Mouse (Mus musculus) inflammation-experienced regulatory T-cells, adult 6 months (primary cell): ENCODE data around the gene Baz1b. TPM values are rescaled to one million over a fixed set of nuclear protein-coding genes. Genes with fewer than 3 reads are reported as not detected.
A peak's percentile ranks its signal among the peaks of the same experiment; 100 is the strongest.

Source experiments
- ATAC-seq: one replicate; pipeline ENCODE4 v1.8.0; 2017
- polyA plus RNA-seq, 3 experiments: library from polyadenylated mRNA; unstranded; fragments of 100-300 nt; shearing (Covaris generic); gene quantifications; one replicate each; pipeline ENCODE4 v1.2.1; 2017

The Baz1b gene
- polyA plus RNA-seq, result 10 to 100 TPM; 25.0 to 27.5 (median 26.0) TPM

DNA sequence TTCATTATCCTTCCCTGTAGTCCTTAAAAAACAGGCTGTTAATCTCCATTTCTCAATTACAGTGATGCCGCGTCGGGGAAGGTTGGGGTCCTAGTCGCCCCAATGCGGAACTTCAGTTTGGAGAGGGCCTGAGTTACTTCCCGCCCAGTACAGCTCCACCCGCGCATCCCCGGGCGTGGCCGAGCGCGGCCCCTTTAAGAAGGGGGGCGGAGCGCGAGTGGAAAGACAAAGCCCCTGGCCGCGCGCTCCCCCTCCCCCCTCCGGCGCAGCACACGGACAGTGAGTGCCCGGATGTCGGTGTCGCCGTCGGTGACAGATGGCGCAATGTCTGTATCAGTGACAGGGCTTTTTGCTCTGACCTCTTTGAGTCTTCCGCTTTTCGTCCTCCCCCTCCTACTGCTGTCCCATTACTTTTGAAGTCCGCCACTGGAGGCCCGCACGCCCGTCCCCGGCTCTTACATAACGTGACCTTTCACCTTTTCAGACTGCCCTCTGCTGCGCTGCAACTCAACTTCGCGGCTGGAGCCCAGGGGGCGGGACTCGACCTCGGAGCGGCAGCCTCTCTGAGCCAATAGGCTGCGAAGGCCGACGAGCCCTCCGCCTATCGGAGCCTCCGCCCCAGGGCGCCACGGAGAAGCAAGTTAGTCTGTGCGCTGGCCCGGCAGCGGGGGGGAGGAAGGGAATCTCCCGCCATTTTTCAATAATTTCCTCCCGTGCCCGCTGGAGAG, at the start of gene Baz1b:
TSS of gene Baz1b (plus strand) at position 644 of the 728 bp plus-strand sequence.
- ATAC-seq, result peak; percentile 92

DNA sequence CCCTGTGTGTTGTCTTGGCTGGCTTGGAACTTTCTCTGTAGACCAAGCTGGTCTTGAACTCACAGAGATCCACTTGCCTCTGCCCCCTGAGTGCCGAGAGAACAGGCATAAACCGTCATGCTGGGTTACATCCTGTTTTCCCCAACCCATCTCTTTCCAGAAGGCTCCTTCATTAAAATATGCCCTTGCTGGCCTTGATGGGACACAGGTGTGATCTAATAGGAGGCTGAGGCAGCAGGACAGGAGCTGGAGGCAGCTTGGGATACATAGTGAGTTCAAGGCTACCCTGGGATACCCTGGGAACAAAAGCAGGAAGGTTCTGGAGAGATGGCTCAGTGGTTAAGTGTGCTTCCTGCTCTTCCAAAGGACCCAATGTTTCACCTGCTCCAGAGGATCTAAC, 47.2 kb upstream of the Baz1b start:
- ATAC-seq, result no peak

DNA sequence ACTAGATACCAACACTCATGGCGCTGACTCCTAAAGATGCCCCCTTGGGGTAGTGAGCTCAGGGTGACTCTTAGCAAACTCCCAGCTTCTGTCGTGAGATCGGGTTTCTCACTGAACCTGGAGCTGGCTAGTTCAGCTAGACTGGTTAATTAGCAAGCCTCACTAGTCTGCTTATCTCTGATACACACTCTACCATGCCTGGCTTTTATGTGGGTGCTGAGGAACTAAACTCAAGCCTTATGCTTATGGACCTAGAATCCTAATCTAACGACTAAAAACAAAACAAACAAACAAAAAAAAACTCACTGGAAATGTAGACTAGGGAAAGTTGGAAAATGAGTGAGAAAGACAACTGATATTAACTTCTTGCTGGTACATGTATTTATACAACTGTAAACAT, 42.6 kb upstream of the Baz1b start:
- ATAC-seq, result no peak

DNA sequence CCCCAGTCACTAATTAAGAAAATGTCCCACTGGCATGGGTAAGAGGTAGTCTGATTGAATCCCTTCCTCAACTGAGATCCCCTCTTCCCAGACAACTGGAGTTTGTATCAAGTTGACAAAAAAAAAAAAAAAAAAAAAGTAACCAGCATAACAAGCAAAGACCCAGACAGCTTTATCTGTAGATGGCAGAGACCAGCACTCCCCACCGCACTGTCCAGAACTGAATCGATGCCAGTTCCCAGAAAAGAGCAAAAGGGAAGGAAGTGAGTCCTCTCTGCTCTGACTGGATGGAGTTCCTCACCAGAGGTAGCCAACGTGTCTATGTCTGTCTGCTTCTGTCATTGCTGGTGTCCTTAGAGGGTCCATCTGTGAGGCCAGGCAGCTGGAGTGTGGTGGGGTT, 41.5 kb upstream of the Baz1b start:
- no peak for ATAC-seq

DNA sequence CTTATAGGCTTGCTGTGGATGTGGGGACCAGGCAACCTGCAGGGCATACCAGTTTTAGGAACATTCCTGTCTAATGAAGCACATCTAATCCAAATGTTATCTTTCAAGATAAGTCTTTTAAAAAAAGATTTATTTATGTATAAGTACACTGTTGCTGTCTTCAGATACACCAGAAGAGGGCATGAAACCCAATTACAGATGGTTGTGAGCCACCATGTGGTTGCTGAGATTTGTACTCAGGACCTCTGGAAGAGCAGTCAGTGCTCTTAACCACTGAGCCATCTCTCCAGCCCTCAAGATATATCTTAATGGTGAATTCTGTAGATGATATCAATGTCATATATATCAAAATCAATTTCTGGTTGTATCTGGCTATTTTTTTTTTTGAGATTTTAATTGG, 41.1 kb upstream of the Baz1b start:
- no peak for ATAC-seq

DNA sequence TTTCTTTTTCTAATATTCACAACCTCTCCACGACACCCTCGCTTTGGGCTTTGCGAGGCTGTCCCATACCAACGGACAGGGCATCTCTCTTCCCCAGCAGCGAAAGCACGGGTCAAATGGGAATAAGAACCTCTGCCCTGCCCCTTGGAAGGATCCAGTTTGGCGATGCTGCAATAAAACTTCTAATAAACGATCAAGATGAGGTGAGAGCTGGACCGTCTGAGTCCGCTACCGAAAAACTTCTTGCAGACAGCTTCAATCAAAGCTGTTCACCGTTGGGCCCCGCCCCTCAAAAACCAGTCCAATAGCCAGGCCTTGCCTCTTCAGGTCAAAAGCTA, 38.4 kb upstream of the Baz1b start:
- ATAC-seq, result no peak

DNA sequence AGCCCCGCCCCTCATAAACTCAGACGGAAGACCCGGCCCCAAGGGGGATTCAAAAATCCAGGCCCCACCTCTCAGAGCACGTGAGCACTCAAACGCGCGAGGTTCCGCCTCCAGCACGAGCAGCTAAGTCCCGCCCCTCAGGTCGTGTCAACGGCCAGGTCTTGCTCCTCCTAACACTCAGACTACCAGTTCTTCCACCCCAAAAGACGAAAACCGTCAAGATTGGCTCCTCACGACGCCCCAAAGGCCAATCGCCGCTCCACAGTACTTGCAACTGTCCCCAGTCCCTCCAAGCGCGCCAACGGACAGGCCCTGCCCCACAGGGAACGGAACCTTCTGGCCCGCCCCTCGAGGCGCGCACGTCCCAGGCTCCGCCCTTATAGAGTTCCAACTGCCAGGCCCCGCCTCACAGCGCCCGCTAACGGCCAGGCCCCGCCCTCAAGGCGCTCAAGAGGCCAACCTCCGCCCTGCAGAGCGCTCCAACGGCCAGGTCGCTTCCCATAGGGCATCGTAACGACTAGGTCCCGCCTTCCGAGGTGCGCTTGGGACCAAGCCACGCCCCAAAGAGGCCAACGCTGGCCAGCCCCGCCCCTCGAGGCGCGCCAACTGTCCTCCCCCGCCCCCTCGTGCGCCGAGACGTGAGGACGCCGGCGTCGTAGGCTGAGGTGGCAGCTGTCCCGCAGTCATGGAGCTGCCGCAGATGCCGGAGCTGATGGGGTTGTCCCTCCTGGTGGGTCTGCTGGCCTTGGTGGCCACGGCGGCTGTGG, 37.8 kb upstream of the Baz1b start, which contains the start of gene Tbl2:
TSS of gene Tbl2 (plus strand) at position 605 of the 767 bp plus-strand sequence.
- ATAC-seq, result peak; percentile 90

DNA sequence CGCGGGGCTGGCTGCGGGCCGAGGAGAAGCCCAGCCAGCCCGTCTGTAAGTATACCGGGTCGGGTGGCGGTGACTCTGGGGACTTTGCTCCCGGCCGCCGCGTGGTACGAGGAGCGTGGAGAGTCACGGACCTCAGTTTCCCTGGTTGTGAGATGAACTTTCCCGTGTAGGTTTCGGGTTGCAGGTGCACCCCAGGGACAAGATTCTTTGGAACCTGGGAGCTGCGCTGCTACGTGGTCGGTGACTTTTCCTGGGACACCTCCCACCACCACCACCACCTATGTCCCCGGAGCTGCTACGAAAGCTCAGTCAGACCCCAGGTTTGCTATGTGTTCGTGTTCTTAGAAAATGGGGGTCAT, 37.3 kb upstream of the Baz1b start:
- ATAC-seq, result no peak

DNA sequence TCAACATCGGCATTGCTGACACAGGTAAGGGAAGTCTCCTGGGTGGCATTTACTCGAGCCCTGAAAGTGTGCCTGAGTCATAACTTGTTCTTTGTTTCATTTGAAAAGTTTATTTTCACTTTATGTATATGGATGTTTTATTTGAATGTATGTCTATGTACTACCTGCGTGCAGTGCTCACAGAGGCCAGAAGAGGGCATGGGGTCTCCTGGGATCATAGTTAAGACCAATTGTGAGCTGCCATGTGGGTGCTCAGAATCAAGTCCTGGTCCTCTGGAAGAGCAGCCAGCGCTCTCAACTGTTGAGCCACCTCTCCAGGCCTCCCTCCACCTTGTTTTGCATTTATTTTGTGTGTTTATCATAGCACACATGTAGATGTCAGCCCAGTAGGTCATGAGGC, 30.6 kb upstream of the Baz1b start:
- ATAC-seq, result no peak

DNA sequence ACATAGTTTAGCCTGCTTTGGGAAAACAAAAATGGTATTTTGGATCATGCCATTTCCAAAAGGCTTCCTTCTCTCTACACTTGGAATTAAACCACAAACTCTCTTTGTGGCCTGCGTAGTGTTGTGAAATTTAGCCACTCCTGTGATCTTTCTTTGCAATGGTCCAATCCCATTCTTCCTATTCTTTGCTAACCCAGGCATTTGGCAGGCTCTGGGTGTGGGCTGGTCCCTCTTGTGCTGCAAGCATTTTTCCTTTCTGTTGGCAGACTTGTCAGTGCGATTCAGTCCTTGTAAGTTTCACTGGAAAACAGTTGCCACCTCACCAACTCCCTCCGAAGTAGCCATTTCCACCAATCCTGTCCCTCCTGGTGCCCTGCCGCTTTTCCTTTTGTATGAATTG, 25.8 kb upstream of the Baz1b start:
- ATAC-seq, result no peak

DNA sequence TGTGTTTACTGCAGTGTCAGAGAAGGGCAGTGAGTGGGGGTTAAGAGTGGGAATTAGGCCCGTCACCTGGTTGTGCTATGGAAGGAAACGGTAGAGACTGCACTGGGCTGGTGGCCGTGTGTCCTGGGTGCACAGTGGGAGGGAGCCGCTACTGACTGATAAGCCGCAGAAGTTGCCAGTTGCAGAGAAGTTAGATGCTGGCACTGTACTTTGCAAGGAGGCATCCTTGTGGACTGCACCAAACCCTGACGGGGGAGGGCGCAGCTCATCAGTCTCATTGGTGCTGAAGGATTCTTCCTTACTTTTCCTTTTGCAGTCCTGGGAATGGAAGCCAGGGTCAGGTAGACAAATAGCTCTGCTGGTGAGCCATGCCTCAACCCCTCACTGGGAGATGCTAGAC, 25.4 kb upstream of the Baz1b start:
- ATAC-seq, result no peak

DNA sequence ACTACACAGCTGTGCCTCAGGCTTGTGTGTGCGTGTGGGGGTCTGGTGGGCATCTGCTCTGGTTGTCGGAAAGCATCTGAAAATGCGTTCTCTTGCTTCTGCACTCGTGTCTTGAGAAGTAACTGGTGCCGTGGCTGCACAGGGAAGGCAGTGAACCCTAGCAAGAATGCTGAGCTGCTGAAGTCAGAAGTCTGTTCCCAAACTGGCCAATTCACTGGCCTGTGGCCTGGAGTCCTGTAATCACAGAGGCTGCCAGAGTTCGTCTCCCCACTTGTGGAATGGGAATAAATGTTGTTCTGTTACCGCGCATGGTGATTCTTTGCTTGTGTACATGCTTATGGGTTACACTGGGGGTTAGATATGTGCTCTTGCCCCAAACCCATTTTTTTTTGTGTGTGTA, 24.7 kb upstream of the Baz1b start:
- no peak for ATAC-seq

DNA sequence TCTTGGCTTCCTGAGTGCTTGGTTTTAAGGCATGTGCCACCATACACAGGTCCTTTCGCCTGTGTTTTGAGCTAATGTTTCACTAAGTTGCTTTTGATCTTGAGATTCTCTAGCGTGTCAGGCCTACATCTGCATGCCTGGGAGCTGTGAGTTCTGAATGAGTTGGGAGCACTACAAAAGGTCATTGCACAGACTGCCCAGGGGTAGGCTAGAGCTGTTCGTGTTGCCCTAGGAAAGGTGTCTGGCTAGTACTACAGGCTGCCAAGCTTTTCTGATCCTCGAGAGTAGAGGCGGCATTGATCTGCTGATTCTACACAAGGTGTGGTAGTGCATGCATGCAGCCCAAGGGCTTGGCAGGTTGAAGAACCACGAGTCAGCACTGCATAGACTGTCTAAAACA, 24.2 kb upstream of the Baz1b start:
- no peak for ATAC-seq

DNA sequence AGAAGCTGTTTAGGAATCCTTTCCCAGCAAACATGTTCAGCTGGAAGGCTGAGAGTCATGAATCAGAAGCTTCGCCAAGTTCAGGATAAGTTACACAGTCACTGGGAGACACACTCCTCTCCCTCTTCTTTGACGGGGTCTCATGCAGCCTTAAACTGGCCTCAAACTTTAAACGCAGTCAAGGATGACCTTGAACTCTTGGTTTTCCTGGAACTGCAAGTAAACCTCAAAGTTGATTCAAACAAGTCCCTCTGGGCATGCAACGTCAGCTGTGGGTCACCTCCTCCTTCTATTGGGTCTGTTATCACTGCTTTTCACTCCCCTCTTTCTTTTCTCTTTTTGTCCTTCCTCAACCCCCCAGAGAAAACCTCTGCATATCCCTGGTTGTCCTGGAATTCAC, 20.2 kb upstream of the Baz1b start:
- ATAC-seq, result no peak

DNA sequence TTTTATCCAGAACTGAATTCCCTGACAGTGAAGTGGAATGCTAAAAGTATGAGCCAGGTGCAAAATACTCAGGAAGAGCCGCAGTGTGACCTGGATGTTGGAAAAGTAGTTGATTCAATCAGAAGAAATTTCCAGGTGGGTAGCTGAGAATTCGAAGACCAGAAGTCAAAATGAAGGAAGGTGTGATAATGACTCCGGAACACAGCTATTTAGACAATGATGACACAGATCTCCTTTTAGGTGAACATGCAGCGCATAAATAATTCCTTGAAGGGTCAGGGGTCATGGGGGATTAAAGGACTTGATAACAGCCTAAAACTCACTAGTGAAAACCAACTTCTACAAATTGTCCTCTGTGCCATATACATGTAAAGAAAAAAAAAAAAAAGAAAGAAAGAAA, 19.6 kb upstream of the Baz1b start:
- no peak for ATAC-seq

DNA sequence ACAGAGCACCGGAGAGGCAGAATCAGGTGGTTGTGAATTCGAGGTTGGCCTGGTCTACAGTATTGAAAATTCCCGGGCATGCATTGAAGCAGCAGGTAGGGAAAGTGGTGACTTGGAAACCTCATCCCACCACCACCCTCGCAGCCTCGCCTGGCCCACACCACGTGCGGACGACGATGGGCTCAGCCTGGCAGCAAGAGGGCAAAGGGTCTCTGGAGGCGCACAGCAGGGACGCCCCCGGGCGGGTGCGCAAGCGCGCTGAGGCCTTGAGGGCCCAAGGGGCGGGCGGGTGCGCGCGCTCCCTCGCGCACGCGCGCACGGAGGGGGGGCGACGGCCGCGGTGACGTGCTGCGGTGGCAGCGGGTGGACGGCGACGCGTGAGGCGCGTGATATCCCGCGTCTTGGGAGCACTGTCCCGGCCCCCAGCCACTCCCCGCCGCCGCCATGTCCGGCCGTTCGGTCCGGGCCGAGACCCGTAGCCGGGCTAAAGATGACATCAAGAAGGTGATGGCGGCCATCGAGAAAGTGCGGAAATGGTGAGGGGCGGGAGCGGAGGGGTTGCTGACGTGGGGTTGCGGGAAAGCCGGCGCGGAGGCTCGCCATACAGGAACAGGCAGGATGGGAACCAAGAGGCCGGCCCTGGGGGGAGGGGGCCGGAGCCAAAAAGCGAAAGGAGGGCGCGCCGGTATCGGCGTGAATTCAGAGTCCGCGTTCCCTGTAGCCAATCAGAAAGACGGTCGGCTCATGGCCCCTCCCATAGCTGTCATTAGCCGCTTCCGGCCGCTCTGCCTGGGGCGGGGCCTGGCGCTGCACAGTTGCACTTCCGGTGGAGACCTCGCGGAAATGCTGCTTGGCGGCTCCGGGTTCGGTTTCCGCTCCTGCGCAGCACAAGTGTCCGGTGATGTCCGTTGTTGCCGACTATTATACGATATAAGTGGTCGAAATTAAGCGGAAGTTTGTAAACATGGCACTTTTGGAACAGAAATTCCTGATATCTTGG, 18.7 kb upstream of the Baz1b start, which contains the start of gene Bcl7b:
TSS of gene Bcl7b (plus strand) at position 221 of the 1,000 bp plus-strand sequence.
- peak; percentile 98 for ATAC-seq

DNA sequence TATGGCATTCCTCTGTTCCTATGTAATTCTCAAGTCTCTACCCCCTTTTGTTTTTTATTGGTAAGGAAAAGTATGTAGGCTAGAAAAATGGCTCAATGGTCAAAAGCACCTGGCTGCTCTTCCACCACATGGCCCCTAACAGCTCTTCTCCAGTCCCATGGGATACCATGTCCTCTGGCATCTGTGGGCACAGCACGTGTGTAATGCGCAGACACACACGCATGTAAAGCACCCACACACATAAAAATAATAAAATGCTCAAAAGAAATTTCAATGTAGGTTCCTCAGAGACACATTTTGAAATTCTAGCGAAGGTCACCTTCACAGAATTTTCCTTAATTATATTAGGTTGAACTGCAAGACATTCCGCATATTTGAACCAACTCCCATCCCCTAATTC, 17.6 kb upstream of the Baz1b start:
- ATAC-seq, result no peak

DNA sequence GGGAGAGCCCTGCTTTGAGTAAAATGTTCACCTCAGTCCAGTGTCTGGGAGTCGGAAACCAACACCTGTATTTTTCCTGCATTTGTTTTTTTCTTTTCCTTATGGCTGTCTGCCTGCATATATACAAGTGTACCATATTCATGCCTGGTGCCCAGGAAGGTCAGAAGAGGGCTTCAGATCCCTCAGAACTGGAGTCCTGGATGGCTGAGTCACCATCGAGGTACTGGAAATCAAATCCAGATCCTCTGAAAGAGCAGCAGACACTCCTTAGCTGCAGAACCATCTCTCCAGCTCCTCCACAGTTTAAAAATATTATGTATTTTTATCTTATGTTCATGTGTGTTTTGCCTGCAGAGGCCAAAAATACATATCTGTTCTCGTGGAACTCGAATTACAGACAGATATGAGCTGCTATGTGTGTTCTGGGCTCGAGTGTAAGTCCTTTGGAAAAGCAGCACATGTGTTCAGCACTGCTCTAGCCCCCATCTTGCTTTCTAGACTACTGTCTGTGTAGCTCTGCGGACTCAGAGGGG, 15.3 kb upstream of the Baz1b start:
- no peak for ATAC-seq

DNA sequence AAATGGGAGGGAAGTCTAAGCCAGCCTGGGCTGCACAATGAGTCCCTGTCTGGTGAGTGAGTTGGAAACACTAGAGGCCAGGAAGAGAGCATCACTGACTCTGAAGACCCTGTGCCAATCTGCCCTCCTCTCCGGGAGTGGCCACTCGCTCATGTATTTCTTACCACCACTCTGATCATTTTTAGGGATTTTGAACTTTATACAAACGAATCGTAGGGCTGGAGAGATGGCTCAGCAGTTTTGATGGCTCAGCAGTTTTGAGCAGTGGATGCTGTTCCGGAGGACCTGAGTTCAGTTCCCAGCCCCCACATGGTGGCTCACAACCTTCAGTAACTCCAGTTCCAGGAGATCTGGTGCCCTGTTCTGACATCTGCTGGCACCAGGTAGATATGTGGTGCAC, 14.1 kb upstream of the Baz1b start:
- no peak for ATAC-seq

DNA sequence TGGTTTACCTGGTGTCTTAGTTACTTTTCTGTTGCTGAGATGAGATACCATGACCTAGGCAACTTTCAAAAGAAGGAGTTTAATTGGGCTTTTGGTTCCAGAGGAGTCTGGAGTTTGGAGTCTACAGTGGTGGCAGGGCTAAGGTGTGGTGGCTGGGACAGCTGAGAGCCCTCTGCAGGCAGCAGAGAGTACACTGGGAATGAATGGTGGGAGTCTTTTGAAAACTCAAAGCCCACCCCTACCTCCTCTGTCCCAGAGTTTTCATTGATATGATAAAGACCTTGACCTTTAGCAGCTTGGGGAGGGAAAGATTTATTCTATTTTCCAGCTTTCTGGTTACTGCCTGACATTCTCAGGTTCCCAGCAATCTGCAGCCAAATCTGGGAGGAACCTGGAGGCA, 12.0 kb upstream of the Baz1b start:
- ATAC-seq, result no peak

DNA sequence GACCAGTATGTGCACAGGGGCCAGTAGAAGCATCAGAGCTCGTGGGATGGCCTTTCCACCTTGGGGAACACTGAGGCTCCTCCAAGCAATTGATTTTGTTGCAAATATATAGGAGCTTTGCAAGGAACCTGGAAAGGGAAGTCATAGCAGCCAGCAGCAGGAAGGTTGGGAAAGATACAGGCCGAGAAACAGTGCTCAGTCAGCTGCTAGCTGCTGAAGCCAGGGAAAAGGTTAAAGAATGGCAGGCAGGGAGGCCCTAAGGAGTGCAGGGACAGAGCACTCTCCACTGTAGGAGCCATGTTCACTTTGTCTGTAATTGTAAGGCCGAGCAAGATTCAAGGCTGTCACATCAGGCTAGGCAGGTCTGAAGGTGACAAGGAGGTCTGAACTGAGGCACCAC, 8.5 kb upstream of the Baz1b start:
- no peak for ATAC-seq

DNA sequence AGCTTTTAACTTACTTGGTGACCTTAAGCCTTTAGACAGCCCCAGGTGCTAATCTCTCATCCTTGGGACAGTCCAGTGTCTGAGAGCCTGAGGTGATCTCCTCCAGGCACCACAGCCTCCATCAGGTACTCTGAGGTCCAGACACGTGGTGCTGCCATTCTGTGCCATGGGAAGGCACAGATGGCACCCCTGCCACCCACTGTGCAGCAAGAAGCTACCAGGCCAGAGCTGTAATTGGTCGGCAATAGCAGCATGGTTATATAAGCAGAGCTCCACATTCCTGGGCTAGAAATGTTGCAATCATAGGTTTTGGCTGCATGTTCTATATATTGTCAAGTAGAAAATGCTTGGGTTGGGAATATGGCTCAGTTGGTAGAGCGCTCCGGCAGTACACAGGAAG, 8.1 kb upstream of the Baz1b start:
- no peak for ATAC-seq

DNA sequence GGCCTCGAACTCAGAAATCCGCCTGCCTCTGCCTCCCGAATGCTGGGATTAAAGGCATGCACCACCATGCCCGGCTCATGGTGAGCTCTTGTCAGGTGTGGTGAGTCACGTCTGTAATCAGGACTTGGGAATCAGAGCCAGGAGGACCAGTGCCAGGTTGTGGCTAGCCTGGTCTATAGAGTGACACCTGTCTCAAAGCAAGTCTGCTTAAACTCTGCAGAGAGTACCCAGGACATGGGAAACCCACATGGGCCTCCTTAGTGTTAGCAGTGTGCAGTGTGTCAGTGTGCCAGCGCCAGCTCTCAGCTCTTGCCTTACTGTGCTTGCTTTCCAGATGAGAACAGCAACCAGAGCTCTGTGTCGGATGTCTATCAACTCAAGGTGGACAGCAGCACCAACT, 7.4 kb upstream of the Baz1b start:
- no peak for ATAC-seq
